Mouse (Mus musculus): ENCODE data around the gene Sema6d. TPM values are rescaled to one million over a fixed set of nuclear protein-coding genes. Genes with fewer than 3 reads are reported as not detected.
A peak's percentile ranks its signal among the peaks of the same experiment; 100 is the strongest.

Gene Sema6d
- polyA plus RNA-seq, 1 experiment = 59.6 TPM

DNA sequence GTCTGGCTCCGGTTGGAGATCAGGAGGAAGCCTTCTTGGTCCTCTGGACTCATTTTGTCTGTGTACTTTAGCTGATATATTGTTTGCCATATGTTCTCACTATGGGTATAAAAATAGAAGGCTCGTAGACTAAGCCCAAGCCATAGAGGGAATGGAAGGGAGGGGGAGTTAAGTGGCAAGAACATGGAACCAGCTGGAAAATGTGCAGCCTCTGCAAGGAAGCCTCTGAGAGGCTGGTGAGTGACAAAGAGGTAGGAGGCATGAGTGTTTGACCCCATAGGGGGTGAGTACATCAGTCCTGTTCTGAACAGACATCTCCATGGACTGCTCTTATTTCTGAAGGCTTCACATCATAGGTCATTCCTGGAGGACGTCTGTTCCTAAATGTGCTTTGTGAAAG, 37.1 kb downstream of the Sema6d start:
- H3K4me1 ChIP-seq (ENCODE audit: control insufficient read depth, insufficient read depth, low read length) = no peaks in the 10 kb centered on the region
- TF ChIP-seq CTCF (IDR thresholded peaks at IDR 0.05; ENCODE audit: borderline replicate concordance, insufficient read depth, low read depth, low read length) (no peak), POLR2A (IDR thresholded peaks at IDR 0.05; ENCODE audit: borderline replicate concordance, insufficient read depth, low read length) (no peak)
- 61% methylated on average over 3 of the region's 3 CpGs for WGBS

DNA sequence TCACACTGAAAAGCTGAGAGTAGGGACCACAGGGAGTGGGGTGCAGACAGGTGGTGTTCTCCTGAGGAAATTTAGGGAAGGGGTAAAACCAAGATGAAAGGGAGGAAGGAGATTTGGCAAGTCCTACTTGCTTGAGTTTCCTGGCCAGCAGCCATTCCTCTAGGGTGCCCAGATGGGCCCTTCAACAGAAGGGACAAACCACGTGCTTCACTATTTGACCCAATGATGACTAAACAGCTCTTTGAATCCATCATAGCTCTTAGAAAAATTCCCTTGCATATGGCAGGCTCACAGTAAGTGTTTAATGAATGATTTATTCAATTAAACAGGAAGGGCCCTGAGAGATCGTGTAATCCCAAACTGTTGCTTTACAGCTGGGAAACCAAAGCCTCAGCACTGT, 41.1 kb downstream of the Sema6d start:
- H3K27ac ChIP-seq (ENCODE audit: insufficient read depth, low read length) = no peak overlapping the region
- no peak for TF ChIP-seq CTCF (IDR thresholded peaks at IDR 0.05; ENCODE audit: borderline replicate concordance, insufficient read depth, low read depth, low read length)
- TF ChIP-seq POLR2A (IDR thresholded peaks at IDR 0.05; ENCODE audit: borderline replicate concordance, insufficient read depth, low read length) = no peak
- 23% methylated on average over 2 of the region's 2 CpGs for whole genome bisulfite sequencing

More for the DNA sequence above, 37.1 kb downstream of the Sema6d start:
- Histone ChIP-seq H3K4me3 (replicated peaks; ENCODE audit: insufficient read depth, low read depth, low read length) (no peak overlapping the region), H3K27me3 (ENCODE audit: control insufficient read depth, insufficient read depth, low read length) (no peaks in the 10 kb centered on the region), H3K27ac (ENCODE audit: insufficient read depth, low read length) (no peak overlapping the region)
- DNase-seq = no peak

DNA sequence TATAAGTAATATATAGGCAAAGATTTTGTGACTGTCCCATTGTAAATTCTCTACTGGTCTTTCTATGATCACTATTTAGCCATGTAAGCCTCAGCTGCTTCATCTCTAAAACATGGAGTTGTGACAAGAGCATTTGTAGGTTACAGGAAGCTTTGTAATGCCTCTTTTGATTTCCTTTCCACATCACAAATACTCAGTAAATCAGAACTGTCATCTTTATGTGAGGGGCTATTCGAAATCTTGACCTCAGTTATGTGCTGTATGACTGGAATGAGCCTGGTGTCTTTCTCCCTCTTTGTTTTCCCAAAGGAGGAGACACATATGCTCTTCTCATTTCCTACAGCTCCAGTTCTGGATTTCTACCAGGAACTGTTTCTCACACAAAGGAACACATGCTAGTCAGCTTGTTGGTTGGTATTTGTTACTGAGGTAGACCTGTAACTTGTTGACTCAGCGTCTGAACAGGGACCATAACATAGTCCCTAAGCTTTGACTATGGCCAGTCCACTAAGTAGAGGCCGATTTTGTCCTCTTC, 51.8 kb downstream of the Sema6d start:
- WGBS = 56% methylated on average over 3 of the region's 3 CpGs
- Histone ChIP-seq H3K27ac (ENCODE audit: insufficient read depth, low read length) (no peak overlapping the region), H3K27me3 (ENCODE audit: control insufficient read depth, insufficient read depth, low read length) (no peaks in the 10 kb centered on the region), H3K4me3 (replicated peaks; ENCODE audit: insufficient read depth, low read depth, low read length) (no peak overlapping the region), H3K4me1 (ENCODE audit: control insufficient read depth, insufficient read depth, low read length) (peaks cover 3% of the 10 kb centered on the region; the same call in 1 of the 2 replicates)
- peak in 1 of 2 experiments; percentile 13 for DNase-seq
- TF ChIP-seq CTCF (IDR thresholded peaks at IDR 0.05; ENCODE audit: borderline replicate concordance, insufficient read depth, low read depth, low read length) = no peak
- TF ChIP-seq POLR2A (IDR thresholded peaks at IDR 0.05; ENCODE audit: borderline replicate concordance, insufficient read depth, low read length) = no peak

More for the DNA sequence above, 41.1 kb downstream of the Sema6d start:
- Histone ChIP-seq H3K4me3 (replicated peaks; ENCODE audit: insufficient read depth, low read depth, low read length) (no peak overlapping the region), H3K4me1 (ENCODE audit: control insufficient read depth, insufficient read depth, low read length) (no peaks in the 10 kb centered on the region), H3K27me3 (ENCODE audit: control insufficient read depth, insufficient read depth, low read length) (no peaks in the 10 kb centered on the region)
- peak in 1 of 2 experiments; percentile 24 for DNase-seq

DNA sequence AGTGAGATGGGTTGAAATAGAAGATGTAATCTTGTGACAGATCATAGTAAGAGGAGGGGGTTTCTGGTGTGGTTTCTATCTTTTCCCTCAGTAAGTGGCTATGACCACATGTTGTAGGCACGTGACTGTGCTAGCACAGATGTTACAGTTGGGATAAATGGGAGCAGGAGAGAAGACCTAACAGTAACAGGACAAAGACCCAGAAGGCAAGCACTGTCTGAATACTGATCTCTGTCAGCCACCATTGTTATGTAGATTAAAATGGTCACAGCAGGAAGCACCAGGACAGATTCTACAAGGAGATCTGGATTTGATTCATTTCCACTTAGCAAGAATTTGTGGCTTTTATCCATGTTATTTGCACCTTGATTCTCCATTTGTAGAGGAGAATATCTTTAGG, 55.8 kb downstream of the Sema6d start:
- DNase-seq = no peak
- Histone ChIP-seq H3K27ac (ENCODE audit: insufficient read depth, low read length) (no peak overlapping the region), H3K4me3 (replicated peaks; ENCODE audit: insufficient read depth, low read depth, low read length) (no peak overlapping the region), H3K4me1 (ENCODE audit: control insufficient read depth, insufficient read depth, low read length) (peaks cover 3% of the 10 kb centered on the region; the same call in 1 of the 2 replicates), H3K27me3 (ENCODE audit: control insufficient read depth, insufficient read depth, low read length) (no peaks in the 10 kb centered on the region)
- WGBS = 63% methylated on average over 1 of the region's 1 CpGs
- no peak for TF ChIP-seq CTCF (IDR thresholded peaks at IDR 0.05; ENCODE audit: borderline replicate concordance, insufficient read depth, low read depth, low read length)
- no peak for TF ChIP-seq POLR2A (IDR thresholded peaks at IDR 0.05; ENCODE audit: borderline replicate concordance, insufficient read depth, low read length)

DNA sequence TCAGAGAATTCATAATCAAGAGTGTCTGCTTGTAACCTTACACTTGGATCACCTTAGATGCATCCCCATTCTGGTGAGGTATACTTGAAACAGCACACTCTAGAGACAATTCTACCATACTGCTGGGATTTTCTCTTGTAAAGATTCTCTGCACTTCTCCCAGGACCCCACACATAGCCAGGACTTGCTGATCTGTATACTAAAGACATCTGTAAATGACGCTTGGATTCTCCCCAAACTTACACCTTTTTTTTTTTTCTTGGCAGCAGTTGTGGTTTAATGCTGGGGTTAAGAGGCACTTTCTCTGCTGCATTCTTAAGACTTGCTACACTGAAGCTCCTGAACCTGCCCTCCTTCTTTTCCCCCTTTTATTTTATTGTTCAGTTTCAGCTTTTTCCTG, 68.4 kb downstream of the Sema6d start:
- Histone ChIP-seq H3K4me3 (replicated peaks; ENCODE audit: insufficient read depth, low read depth, low read length) (no peak overlapping the region), H3K27me3 (ENCODE audit: control insufficient read depth, insufficient read depth, low read length) (no peaks in the 10 kb centered on the region), H3K27ac (ENCODE audit: insufficient read depth, low read length) (no peak overlapping the region), H3K4me1 (ENCODE audit: control insufficient read depth, insufficient read depth, low read length) (no peaks in the 10 kb centered on the region)
- TF ChIP-seq POLR2A (IDR thresholded peaks at IDR 0.05; ENCODE audit: borderline replicate concordance, insufficient read depth, low read length) = no peak
- TF ChIP-seq CTCF (IDR thresholded peaks at IDR 0.05; ENCODE audit: borderline replicate concordance, insufficient read depth, low read depth, low read length) = no peak
- no peak for DNase-seq
- WGBS = 42% methylated on average over 1 of the region's 1 CpGs

DNA sequence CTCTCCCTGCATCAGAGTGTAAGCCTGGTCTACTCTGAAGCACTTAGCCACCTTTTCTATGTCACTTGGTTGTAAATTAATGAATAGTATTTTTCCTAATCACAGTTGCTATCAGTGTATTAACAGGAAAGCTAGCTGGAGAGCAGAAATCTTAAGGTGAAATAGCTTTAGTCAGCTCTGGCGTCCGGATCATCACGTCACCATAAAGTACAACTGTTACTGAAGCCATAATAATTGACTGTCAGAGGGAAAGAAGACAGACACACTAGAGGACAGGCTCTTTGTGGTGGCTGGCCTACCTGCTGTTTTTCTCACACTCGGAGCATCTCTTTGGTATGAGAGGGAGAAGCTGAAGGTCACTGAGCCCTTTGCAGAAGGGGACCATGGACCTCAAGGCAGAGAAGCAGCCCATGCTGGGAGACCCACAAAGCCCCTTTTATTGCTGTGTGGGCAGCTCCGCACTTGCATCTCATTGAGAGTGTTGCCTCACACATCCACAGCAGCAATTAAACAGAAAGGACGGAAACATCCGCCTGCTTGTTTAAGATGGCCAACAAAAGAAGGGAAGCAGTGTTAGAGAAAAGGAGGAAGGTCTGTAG, 72.3 kb downstream of the Sema6d start:
- Histone ChIP-seq H3K27ac (ENCODE audit: insufficient read depth, low read length) (0 out of 2 replicates have a peak overlapping the region, but pooled peaks have one; percentile 6), H3K4me1 (ENCODE audit: control insufficient read depth, insufficient read depth, low read length) (no peaks in the 10 kb centered on the region), H3K4me3 (replicated peaks; ENCODE audit: insufficient read depth, low read depth, low read length) (no peak overlapping the region), H3K27me3 (ENCODE audit: control insufficient read depth, insufficient read depth, low read length) (no peaks in the 10 kb centered on the region)
- DNase-seq = no peak
- TF ChIP-seq CTCF (IDR thresholded peaks at IDR 0.05; ENCODE audit: borderline replicate concordance, insufficient read depth, low read depth, low read length) = no peak
- 60% methylated on average over 7 of the region's 7 CpGs for WGBS

DNA sequence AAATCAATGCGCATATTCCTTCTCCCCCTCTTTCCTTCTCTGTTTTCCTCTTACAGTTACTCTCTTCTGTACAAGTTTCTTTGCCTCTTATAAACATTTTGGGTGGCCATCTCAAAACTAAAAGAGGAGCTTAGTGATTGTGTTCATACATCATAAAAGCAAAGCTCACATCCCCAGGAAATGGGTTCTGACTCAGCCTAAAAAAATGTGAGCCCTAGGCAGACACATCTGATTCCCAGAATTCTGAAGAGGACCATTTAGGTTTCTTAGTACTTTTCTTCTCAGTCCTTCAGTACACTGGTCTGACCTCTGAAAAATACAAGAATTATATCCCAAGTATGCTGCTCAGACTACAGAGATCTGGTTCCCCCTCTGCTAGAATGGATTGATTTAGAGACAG, 78.6 kb downstream of the Sema6d start:
- no peak for TF ChIP-seq CTCF (IDR thresholded peaks at IDR 0.05; ENCODE audit: borderline replicate concordance, insufficient read depth, low read depth, low read length)
- TF ChIP-seq POLR2A (IDR thresholded peaks at IDR 0.05; ENCODE audit: borderline replicate concordance, insufficient read depth, low read length) = no peak
- no peak overlapping the region for H3K4me3 ChIP-seq (replicated peaks; ENCODE audit: insufficient read depth, low read depth, low read length)
- H3K27me3 ChIP-seq (ENCODE audit: control insufficient read depth, insufficient read depth, low read length) = no peaks in the 10 kb centered on the region
- WGBS = 94% methylated on average over 1 of the region's 1 CpGs
- DNase-seq = no peak
- H3K4me1 ChIP-seq (ENCODE audit: control insufficient read depth, insufficient read depth, low read length) = no peaks in the 10 kb centered on the region
- no peak overlapping the region for H3K27ac ChIP-seq (ENCODE audit: insufficient read depth, low read length)

DNA sequence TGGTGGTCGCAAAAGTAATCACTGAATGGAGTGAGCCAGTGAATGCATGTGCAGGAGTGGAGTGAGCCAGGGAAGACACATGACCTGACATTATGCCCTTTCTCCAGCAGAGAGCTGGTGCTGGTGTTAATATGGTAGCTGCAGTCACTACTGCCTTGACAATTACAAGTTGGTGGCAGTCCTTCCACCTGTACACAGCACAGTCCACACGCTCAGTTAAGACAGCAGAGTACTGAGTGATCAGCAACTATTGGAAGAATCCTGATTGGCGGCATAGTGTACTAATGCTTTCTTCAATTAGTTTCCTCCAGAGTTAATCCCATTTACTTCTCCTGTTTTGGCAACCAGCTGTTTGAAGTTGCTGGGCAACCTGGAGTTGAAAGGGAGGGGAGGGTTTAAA, 81.9 kb downstream of the Sema6d start:
- H3K4me3 ChIP-seq (replicated peaks; ENCODE audit: insufficient read depth, low read depth, low read length) = no peak overlapping the region
- TF ChIP-seq CTCF (IDR thresholded peaks at IDR 0.05; ENCODE audit: borderline replicate concordance, insufficient read depth, low read depth, low read length) = no peak
- TF ChIP-seq POLR2A (IDR thresholded peaks at IDR 0.05; ENCODE audit: borderline replicate concordance, insufficient read depth, low read length) = no peak
- no peak overlapping the region for H3K27ac ChIP-seq (ENCODE audit: insufficient read depth, low read length)
- DNase-seq = no peak
- 57% methylated on average over 3 of the region's 3 CpGs for WGBS
- no peaks in the 10 kb centered on the region for H3K4me1 ChIP-seq (ENCODE audit: control insufficient read depth, insufficient read depth, low read length)
- H3K27me3 ChIP-seq (ENCODE audit: control insufficient read depth, insufficient read depth, low read length) = no peaks in the 10 kb centered on the region
